Mouse (Mus musculus): Measurements from ENCODE around the gene Tyw1.

DNA sequence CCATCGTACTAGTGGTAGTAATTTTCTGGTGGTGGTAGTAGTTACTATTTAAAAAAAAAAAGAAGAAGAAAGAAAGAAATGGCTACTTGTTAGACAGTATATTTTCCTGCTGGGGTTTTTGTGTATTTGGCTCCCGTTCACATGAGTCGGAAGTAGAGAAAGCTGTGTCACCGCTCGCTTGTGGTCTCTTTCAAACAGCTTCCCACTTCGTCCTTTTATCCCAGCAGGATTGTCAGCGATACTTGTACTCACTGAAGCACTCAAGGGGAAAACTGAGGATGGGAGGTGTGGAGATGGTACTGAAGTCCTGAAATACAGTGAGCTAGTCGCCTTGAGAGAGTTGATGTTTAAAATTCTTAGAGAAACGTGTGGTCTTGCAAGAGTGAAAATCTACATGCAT is 72.9 kb downstream of the Tyw1 start:
- TF ChIP-seq POLR2A (IDR thresholded peaks at IDR 0.05; ENCODE audit: low read depth, low read length) = no peak
- no peak for TF ChIP-seq CTCF (IDR thresholded peaks at IDR 0.05; ENCODE audit: borderline replicate concordance, insufficient read depth, low read length)

Measured in embryonic fibroblast, embryonic 13.5 days (primary cell).